ENCODE assay signal across 9 mouse cellular contexts in the genomic region with DNA sequence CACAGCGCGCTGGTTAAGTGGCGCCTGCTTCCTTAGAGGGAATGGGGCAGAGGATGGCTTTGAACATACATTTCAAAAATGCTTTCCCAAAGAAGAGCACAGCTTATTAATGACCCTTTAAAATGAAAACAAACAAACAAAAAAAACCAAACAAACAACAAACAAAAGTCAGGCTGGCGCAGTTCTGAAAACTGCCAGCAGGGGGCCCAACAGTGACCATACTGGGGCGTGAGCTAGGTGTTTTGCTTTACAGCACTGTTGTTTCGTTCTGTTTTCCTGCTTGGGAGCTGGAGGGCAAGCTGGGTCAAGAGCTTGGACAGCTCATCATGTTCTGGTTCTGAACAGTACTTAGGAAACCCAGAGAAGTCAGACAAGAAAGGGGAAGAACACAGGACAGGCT.
DNase-seq lines count a peak whose midpoint lies in the region; ATAC-seq lines count a peak whose summit lies in the region.
"Had no signal": no experiment of that assay in that cellular context is flagged by ENCODE, and none has a peak within 500 bp of the region (broad histone marks: within the 10 kb centered on the region; RNA-seq: fewer than 3 reads in every experiment).

No protein-coding gene starts in this region.

- no peak overlapping the region for H3K9ac ChIP-seq in heart, embryonic 12.5 days
- H3K9ac ChIP-seq: limb, embryonic 13.5 days had no signal

- peak; percentile 18 to 43 for DNase-seq in heart, postnatal 14 days
- no peak for DNase-seq in heart, adult 8-10 months (ENCODE audit: low spot score)
- DNase-seq in ovary, postnatal 36 days (ENCODE audit: low spot score), result peak; percentile 14
- no peak for DNase-seq in ovary, postnatal 10 days (ENCODE audit: low spot score)
- DNase-seq in ZHBTc4 (ENCODE audit: low read depth, low spot score), result peak; percentile 52
- peak; percentile 63 for DNase-seq in retina, embryonic 14.5 days (ENCODE audit: low spot score)

- H3K27ac ChIP-seq in heart, embryonic 12.5 days (ENCODE audit: poor library complexity, severe bottlenecking), result no peak overlapping the region
- H3K27ac ChIP-seq: limb, embryonic 13.5 days had no signal

- H3K4me1 ChIP-seq in heart, embryonic 12.5 days (replicated peaks), result no peaks in the 10 kb centered on the region
- H3K4me1 ChIP-seq: limb, embryonic 13.5 days had no signal

- no peak overlapping the region for H3K4me2 ChIP-seq in heart, embryonic 12.5 days
- H3K4me2 ChIP-seq: limb, embryonic 13.5 days had no signal

- H3K9me3 ChIP-seq in heart, embryonic 12.5 days (replicated peaks), result no peaks in the 10 kb centered on the region
- H3K9me3 ChIP-seq: limb, embryonic 13.5 days had no signal

- no peak overlapping the region for H3K4me3 ChIP-seq in heart, embryonic 12.5 days
- H3K4me3 ChIP-seq: limb, embryonic 13.5 days had no signal

- intact Hi-C loops in heart, postnatal 14 days (cut with DNase I), result loop anchor here (5.0 to 10.0 kb wide), 3 partner anchors 281 to 501 kb away; partner anchors contain the start of gene Nr2e3

- ATAC-seq in erythroid progenitor cell, adult 5-6 weeks (replicated peaks; ENCODE audit: low FRiP score, poor library complexity, severe bottlenecking), result no peak
- no peak for ATAC-seq in heart, embryonic 12.5 days (ENCODE audit: insufficient number of reproducible peaks, low FRiP score)

- H3K27me3 ChIP-seq in heart, embryonic 12.5 days (replicated peaks), result no peaks in the 10 kb centered on the region
- H3K27me3 ChIP-seq: limb, embryonic 13.5 days had no signal

- no peaks in the 10 kb centered on the region for H3K36me3 ChIP-seq in heart, embryonic 12.5 days
- H3K36me3 ChIP-seq: limb, embryonic 13.5 days had no signal

- 64% methylated on average over 6 of the region's 6 CpGs for WGBS in heart, embryonic 12.5 days

Comparison
In these comparisons a context has a peak if more than half of its experiments do, and no peak if none do; other contexts are left out.
1. DNase-seq: peak in heart, postnatal 14 days (2 of 2), ovary, postnatal 36 days (single experiment), ZHBTc4 (single experiment) and retina, embryonic 14.5 days (single experiment); none in heart, adult 8-10 months (single experiment) and ovary, postnatal 10 days (single experiment).